7 mouse cellular contexts compared by ENCODE assay signal in the genomic region with DNA sequence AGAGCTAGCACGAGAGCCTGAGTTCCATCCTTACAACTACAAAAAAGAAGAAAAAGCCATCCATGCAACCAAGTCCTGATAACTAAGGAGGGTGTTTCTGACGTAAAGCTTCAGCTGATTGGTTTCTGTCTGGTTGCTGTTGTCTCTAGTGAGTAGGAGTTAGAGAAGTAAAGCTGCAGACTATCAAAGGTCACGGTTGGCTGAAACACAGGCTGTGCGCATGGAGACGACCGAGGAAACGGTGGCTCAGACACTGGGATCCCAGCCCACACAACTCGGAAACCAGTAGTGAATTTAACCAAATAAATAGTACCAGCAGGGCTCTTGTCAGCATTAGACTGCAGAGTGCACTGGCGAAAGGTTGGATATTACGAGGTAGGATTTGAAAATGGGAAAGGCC.
"Had no signal": no experiment of that assay in that cellular context is flagged by ENCODE, and none has a peak within 500 bp of the region (broad histone marks: within the 10 kb centered on the region; RNA-seq: fewer than 3 reads in every experiment).

No protein-coding gene starts in this region.

- H3K4me3 ChIP-seq: intestine, embryonic 15.5 days; limb, embryonic 15.5 days; midbrain, embryonic 12.5 days had no signal

- H3K9me3 ChIP-seq: intestine, embryonic 15.5 days; limb, embryonic 15.5 days; midbrain, embryonic 12.5 days had no signal

- DNase-seq: kidney, postnatal 10 days; lung, adult 18-20 months; right cerebral cortex, postnatal 14 days; thymus, postnatal 36 days had no signal

- H3K27ac ChIP-seq: intestine, embryonic 15.5 days; limb, embryonic 15.5 days; midbrain, embryonic 12.5 days had no signal

- H3K9ac ChIP-seq: intestine, embryonic 15.5 days; limb, embryonic 15.5 days; midbrain, embryonic 12.5 days had no signal

- H3K4me2 ChIP-seq: intestine, embryonic 15.5 days; limb, embryonic 15.5 days; midbrain, embryonic 12.5 days had no signal

- H3K27me3 ChIP-seq: intestine, embryonic 15.5 days; limb, embryonic 15.5 days; midbrain, embryonic 12.5 days had no signal
